Mouse (Mus musculus) CH12.LX (cell line): ENCODE measurements at regions not wholly inside any gene's neighbourhood (a gene's known extent, or its start where the extent isn't known, plus 50 kb on each side); places are given as distances from the start of the nearest gene placed in this dataset.

Experiments
- DNase-seq: peaks from one replicate; pipeline ENCODE4 v3.0.0-alpha.2; 2013; ENCODE audit errors: extremely low read depth
- H3K27ac ChIP-seq: 2 replicates; pipeline ENCODE4 v1.5.1; 2012; ENCODE audit warnings: low read depth, mild to moderate bottlenecking, control low read depth, moderate library complexity; ENCODE audit not compliant: insufficient read depth
- H3K27me3 ChIP-seq: replicated peaks from 2 replicates; pipeline ENCODE3; 2012; ENCODE audit warnings: inconsistent platforms
- H3K36me3 ChIP-seq, 2 experiments: replicated peaks in 1 of 2; 2 replicates each; pipeline versions ENCODE3 to v1.6.1; 2012; ENCODE audit warnings: inconsistent platforms in 1 of 2, low read length in 1 of 2, mild to moderate bottlenecking in 1 of 2, mixed read lengths in 1 of 2, moderate library complexity in 1 of 2; ENCODE audit not compliant: control insufficient read depth in 1 of 2, insufficient read depth in 1 of 2
- H3K4me1 ChIP-seq, 2 experiments: 2 replicates each; pipeline ENCODE4 v1.6.1; 2012; ENCODE audit warnings: inconsistent platforms in 1 of 2, moderate library complexity in 1 of 2; ENCODE audit not compliant: insufficient read depth in 2 of 2, control insufficient read depth in 1 of 2
- H3K4me2 ChIP-seq: 2 replicates; pipeline ENCODE4 v1.6.1; 2012; ENCODE audit warnings: low read depth, mild to moderate bottlenecking, control low read depth; ENCODE audit not compliant: poor library complexity, insufficient read depth, severe bottlenecking
- H3K4me3 ChIP-seq, 3 experiments: fragments of 150-350 bp in 1 of 3; sonication (generic) in 1 of 3; replicated peaks in 1 of 3; 2 replicates each; pipeline versions ENCODE3 to v1.5.1; 2011 to 2012; ENCODE audit warnings: low read depth in 2 of 3, low read length in 2 of 3, mild to moderate bottlenecking in 2 of 3, moderate library complexity in 2 of 3, control low read depth in 1 of 3, improper control_type of control experiment in 1 of 3, inconsistent platforms in 1 of 3, mixed read lengths in 1 of 3; ENCODE audit not compliant: poor library complexity in 1 of 3
- H3K79me2 ChIP-seq: replicated peaks from 2 replicates; pipeline ENCODE4 v1.6.1; 2012; ENCODE audit warnings: mild to moderate bottlenecking, moderate library complexity; ENCODE audit not compliant: control insufficient read depth, poor library complexity, insufficient read depth, severe bottlenecking; ENCODE audit errors: extremely low read depth
- H3K9ac ChIP-seq: 2 replicates; pipeline ENCODE4 v1.6.1; 2012; ENCODE audit warnings: low read depth, mild to moderate bottlenecking, control low read depth, moderate library complexity; ENCODE audit not compliant: insufficient read depth
- H3K9me3 ChIP-seq: replicated peaks from 2 replicates; pipeline ENCODE3; 2012; ENCODE audit warnings: low read length, inconsistent platforms, mixed read lengths
- CHD1 ChIP-seq: IDR thresholded peaks from 2 replicates; pipeline ENCODE4 v1.6.1; 2012; ENCODE audit warnings: low read depth, low read length, improper control_type of control experiment, inconsistent platforms
- CHD2 ChIP-seq: IDR thresholded peaks from 2 replicates; pipeline ENCODE4 v1.6.1; 2011; ENCODE audit warnings: low read length, improper control_type of control experiment
- ELF1 ChIP-seq: IDR thresholded peaks from 2 replicates; pipeline ENCODE4 v1.6.1; 2014; ENCODE audit warnings: low read depth, mild to moderate bottlenecking, inconsistent platforms, low read length, improper control_type of control experiment
- IRF4 ChIP-seq: IDR thresholded peaks from 2 replicates; pipeline ENCODE4 v1.6.1; 2014; ENCODE audit warnings: low read depth, mild to moderate bottlenecking, inconsistent platforms, low read length, improper control_type of control experiment
- JUN ChIP-seq: IDR thresholded peaks from 2 replicates; pipeline ENCODE4 v1.6.1; 2011; ENCODE audit warnings: low read depth, mild to moderate bottlenecking, low read length, improper control_type of control experiment, moderate library complexity; ENCODE audit not compliant: insufficient read depth
- MAX ChIP-seq: IDR thresholded peaks from 2 replicates; pipeline ENCODE4 v1.6.1; 2011; ENCODE audit warnings: low read length, improper control_type of control experiment
- MAZ ChIP-seq: IDR thresholded peaks from 2 replicates; pipeline ENCODE4 v1.6.1; 2012; ENCODE audit warnings: low read depth, mild to moderate bottlenecking, inconsistent platforms, low read length, improper control_type of control experiment, moderate library complexity
- MEF2A ChIP-seq: IDR thresholded peaks from 2 replicates; pipeline ENCODE4 v1.6.1; 2014; ENCODE audit warnings: low read depth, mild to moderate bottlenecking, inconsistent platforms, low read length, improper control_type of control experiment, borderline replicate concordance
- MXI1 ChIP-seq: IDR thresholded peaks from 2 replicates; pipeline ENCODE4 v1.6.1; 2011; ENCODE audit warnings: mild to moderate bottlenecking, low read depth, low read length, improper control_type of control experiment
- MYC ChIP-seq: IDR thresholded peaks from 2 replicates; pipeline ENCODE4 v1.6.1; 2011; ENCODE audit warnings: low read depth, mild to moderate bottlenecking, improper control_type of control experiment, low read length
- NRF1 ChIP-seq: IDR thresholded peaks from 2 replicates; pipeline ENCODE4 v1.6.1; 2014; ENCODE audit warnings: low read depth, mild to moderate bottlenecking, inconsistent platforms, low read length, improper control_type of control experiment, moderate library complexity
- PAX5 ChIP-seq: IDR thresholded peaks from 2 replicates; pipeline ENCODE4 v1.6.1; 2012; ENCODE audit warnings: low read length, inconsistent platforms, mixed read lengths
- RAD21 ChIP-seq: IDR thresholded peaks from 2 replicates; pipeline ENCODE4 v1.6.1; 2011; ENCODE audit warnings: low read depth, mild to moderate bottlenecking, low read length, improper control_type of control experiment, moderate library complexity
- SIN3A ChIP-seq: IDR thresholded peaks from 2 replicates; pipeline ENCODE4 v1.6.1; 2012; ENCODE audit warnings: low read length, improper control_type of control experiment, inconsistent platforms
- SMC3 ChIP-seq: IDR thresholded peaks from 2 replicates; pipeline ENCODE4 v1.6.1; 2011; ENCODE audit warnings: low read depth, low read length, improper control_type of control experiment
- TCF12 ChIP-seq: IDR thresholded peaks from 2 replicates; pipeline ENCODE4 v1.6.1; 2014; ENCODE audit warnings: low read depth, mild to moderate bottlenecking, inconsistent platforms, low read length, improper control_type of control experiment
- UBTF ChIP-seq: IDR thresholded peaks from 2 replicates; pipeline ENCODE4 v1.6.1; 2012; ENCODE audit warnings: low read depth, mild to moderate bottlenecking, inconsistent platforms, low read length, improper control_type of control experiment, moderate library complexity
- ZNF384 ChIP-seq: IDR thresholded peaks from 2 replicates; pipeline ENCODE4 v1.6.1; 2012; ENCODE audit warnings: low read depth, low read length, improper control_type of control experiment, inconsistent platforms
- dilution Hi-C: fragments of 300-500 bp; cut with MboI; formaldehyde crosslinking; loops from 2 replicates; pipeline ENCODE4 v1.14.3; 2020; ENCODE audit warnings: low sequenced_read_pairs; ENCODE audit not compliant: extremely low pct_unique_long_range_greater_than_20kb, extremely low pct_ligation_motif_present
- in situ Hi-C: fragments of 300-500 bp; cut with MboI; formaldehyde crosslinking; loops from 3 replicates; pipeline ENCODE4 v1.14.3; 2019; ENCODE audit warnings: low sequenced_read_pairs, low pct_ligation_motif_present, low pct_unique_long_range_greater_than_20kb, mixed read lengths

- Histone ChIP-seq H3K4me3 (no peak overlapping the region), H3K4me1 (no peaks in the 10 kb centered on the region), H3K4me2 (no peak overlapping the region), H3K9me3 (peaks cover 33% of the 10 kb centered on the region), H3K79me2 (no peaks in the 10 kb centered on the region), H3K36me3 (no peaks in the 10 kb centered on the region), H3K27me3 (no peaks in the 10 kb centered on the region), H3K9ac (no peak overlapping the region), H3K27ac (no peak overlapping the region)
- in situ Hi-C loops, result no loop called here
- dilution Hi-C loops, result no loop called here
- no peak for DNase-seq
- no peak for TF ChIP-seq MEF2A
- no peak for TF ChIP-seq SIN3A
- TF ChIP-seq SMC3, result no peak
These were observed 583.6 kb upstream of the Nectin3 start for GRCm38 (mm10) chr16:47081896-47082295.

- dilution Hi-C loops, result no loop called here
- Histone ChIP-seq H3K27me3 (no peaks in the 10 kb centered on the region), H3K9ac (no peak overlapping the region)
These were observed 582.0 kb upstream of the Nectin3 start for GRCm38 (mm10) chr16:47080330-47080729.

DNA sequence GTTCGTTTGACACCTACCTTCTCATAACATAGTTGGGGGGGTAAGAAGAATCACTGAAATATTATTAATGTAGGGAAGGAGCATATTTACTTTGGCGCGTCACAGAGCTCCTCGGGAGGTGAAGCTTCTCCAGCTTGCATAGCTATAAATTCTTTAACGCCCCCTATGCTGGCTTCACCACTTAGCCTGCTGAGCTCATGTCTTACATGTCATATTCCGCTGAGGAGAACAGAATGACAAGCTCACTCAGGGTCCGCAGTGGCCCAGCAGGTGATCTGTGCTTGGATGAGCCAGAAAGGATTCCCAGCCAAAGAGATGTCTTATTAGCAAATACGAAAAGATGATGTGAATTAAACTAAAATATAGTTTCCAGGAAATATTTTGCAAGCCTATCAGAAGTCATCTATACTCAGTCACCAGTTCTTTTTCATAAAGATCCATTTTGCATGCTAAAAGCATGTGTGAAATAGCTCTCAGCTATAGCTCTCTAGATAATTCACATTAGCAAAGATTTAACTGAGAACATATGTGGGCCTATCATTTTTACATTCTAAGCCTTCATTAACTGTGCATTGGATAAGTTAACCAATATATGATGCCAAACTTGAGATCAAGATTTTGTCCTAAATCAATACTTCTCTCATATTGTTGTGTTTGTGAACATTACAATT is 561.1 kb upstream of the Nectin3 start:
- no peaks in the 10 kb centered on the region for H3K79me2 ChIP-seq
- H3K27me3 ChIP-seq, result no peaks in the 10 kb centered on the region
- dilution Hi-C loops (no loop called here), in situ Hi-C loops (no loop called here)
- H3K9ac ChIP-seq, result no peak overlapping the region
- H3K4me2 ChIP-seq, result no peak overlapping the region
- no peaks in the 10 kb centered on the region for H3K36me3 ChIP-seq
- no peak overlapping the region for H3K4me3 ChIP-seq
- no peak overlapping the region for H3K27ac ChIP-seq
- no peak for DNase-seq
- TF ChIP-seq CHD2 (no peak), MAX (no peak), NRF1 (no peak), PAX5 (no peak), UBTF (no peak), RAD21 (no peak), IRF4 (no peak), TCF12 (no peak), MXI1 (no peak), JUN (no peak)
- H3K4me1 ChIP-seq, result no peaks in the 10 kb centered on the region
- peaks cover 35% of the 10 kb centered on the region for H3K9me3 ChIP-seq

More at GRCm38 (mm10) chr16:47080330-47080729, 582.0 kb upstream of the Nectin3 start:
- Histone ChIP-seq H3K9me3 (peaks cover 43% of the 10 kb centered on the region), H3K4me1 (no peaks in the 10 kb centered on the region), H3K4me2 (no peak overlapping the region), H3K36me3 (no peaks in the 10 kb centered on the region), H3K79me2 (no peaks in the 10 kb centered on the region), H3K27ac (no peak overlapping the region), H3K4me3 (no peak overlapping the region)
- no peak for TF ChIP-seq MAZ
- no peak for TF ChIP-seq SMC3
- TF ChIP-seq CHD1, result no peak
- TF ChIP-seq MYC, result no peak
- TF ChIP-seq ZNF384, result no peak
- no peak for TF ChIP-seq NRF1
- TF ChIP-seq ELF1, result no peak
- no peak for TF ChIP-seq IRF4
- TF ChIP-seq JUN, result no peak
- TF ChIP-seq CHD2, result no peak
- no peak for DNase-seq
- in situ Hi-C loops, result no loop called here
